Mouse (Mus musculus) G1E (cell line): Measurements from ENCODE around the gene Bcas2.
"Not testable (repeated sequence)": the region's sequence is repeated elsewhere in the genome, so short reads cannot be mapped to it uniquely, and the experiment has no call there.

ENCODE experiments used
- CTCF ChIP-seq: IDR thresholded peaks from 2 replicates; pipeline ENCODE4 v1.5.1; 2012; ENCODE audit warnings: low read depth, low read length, inconsistent platforms, mixed read lengths
- POLR2AphosphoS5 ChIP-seq: IDR thresholded peaks from 2 replicates; pipeline ENCODE4 v1.6.1; 2012; ENCODE audit warnings: low read depth, low read length, inconsistent platforms; ENCODE audit not compliant: insufficient replicate concordance

- TF ChIP-seq CTCF, POLR2AphosphoS5: not testable (repeated sequence)
Observed at GRCm38 (mm10) chr3:103201105-103201504, 29.6 kb downstream of the Bcas2 start.
